Mouse (Mus musculus): ENCODE measurements around the gene Cacnb2. TPM values are rescaled to one million over a fixed set of nuclear protein-coding genes. Genes with fewer than 3 reads are reported as not detected.

Cacnb2 gene
- total RNA-seq, 2 experiments from 2014 or later, result 78.8 to 85.3 TPM

DNA sequence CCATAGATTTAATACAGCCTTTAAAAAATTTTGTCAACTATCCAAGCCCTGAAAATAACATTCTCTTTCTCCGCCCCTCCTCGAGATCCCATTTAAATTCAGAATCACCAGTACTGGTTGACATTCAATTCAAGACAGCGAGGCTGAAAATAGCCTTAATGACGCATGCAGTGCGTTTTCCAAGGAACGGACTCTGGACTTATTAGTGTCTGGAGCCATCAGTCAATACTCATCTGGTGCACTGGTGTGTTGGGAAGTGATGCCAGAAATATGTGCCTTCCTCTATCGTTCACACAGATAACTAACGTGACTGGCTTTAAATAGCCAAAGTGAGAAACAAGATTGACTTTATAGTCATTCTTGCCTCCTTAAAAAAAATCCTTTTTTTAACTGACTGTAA is 333.6 kb downstream of the Cacnb2 start:
- DNase-seq (ENCODE audit: extremely low spot score in 1 of 2, low spot score in 1 of 2), result no peak

- no peak for DNase-seq (ENCODE audit: extremely low spot score in 1 of 2, low spot score in 1 of 2)
These were observed 339.4 kb downstream of the Cacnb2 start for GRCm38 (mm10) chr2:14942261-14942660.

GRCm38 (mm10) chr2:14943691-14944357 is 340.9 kb downstream of the Cacnb2 start:
- DNase-seq (ENCODE audit: extremely low spot score in 1 of 2, low spot score in 1 of 2), result no peak

- DNase-seq (ENCODE audit: extremely low spot score in 1 of 2, low spot score in 1 of 2), result no peak
These were observed 350.2 kb downstream of the Cacnb2 start for GRCm38 (mm10) chr2:14953090-14953489.

GRCm38 (mm10) chr2:14960963-14961488 is 358.1 kb downstream of the Cacnb2 start:
- no peak for DNase-seq (ENCODE audit: extremely low spot score in 1 of 2, low spot score in 1 of 2)

- DNase-seq (ENCODE audit: extremely low spot score in 1 of 2, low spot score in 1 of 2), result no peak
These were observed 358.6 kb downstream of the Cacnb2 start for GRCm38 (mm10) chr2:14961493-14961892.

DNA sequence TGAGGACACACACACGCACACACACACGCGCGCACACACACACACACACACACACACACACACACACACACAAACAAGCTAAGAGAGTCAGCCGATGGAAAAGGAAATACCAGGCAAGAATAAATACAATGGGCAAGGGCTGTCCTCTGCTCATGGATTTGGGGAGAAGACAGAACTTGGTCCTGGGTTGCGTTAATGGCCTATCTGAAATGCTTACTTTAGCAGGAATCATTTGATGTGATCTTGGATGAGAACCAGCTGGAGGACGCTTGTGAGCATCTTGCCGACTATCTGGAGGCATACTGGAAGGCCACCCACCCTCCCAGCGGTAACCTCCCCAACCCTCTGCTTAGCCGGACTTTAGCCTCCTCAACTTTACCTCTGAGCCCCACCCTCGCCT is 381.1 kb downstream of the Cacnb2 start:
- no peak for DNase-seq (ENCODE audit: extremely low spot score in 1 of 2, low spot score in 1 of 2)

- DNase-seq (ENCODE audit: extremely low spot score in 1 of 2, low spot score in 1 of 2), result no peak
These were observed 385.6 kb downstream of the Cacnb2 start for GRCm38 (mm10) chr2:14988451-14988850.

GRCm38 (mm10) chr2:14989350-14989749 is 386.5 kb downstream of the Cacnb2 start:
- no peak for DNase-seq (ENCODE audit: extremely low spot score in 1 of 2, low spot score in 1 of 2)

GRCm38 (mm10) chr2:14992531-14992930 is 389.6 kb downstream of the Cacnb2 start:
- DNase-seq (ENCODE audit: extremely low spot score in 1 of 2, low spot score in 1 of 2), result no peak

GRCm38 (mm10) chr2:14996036-14996435 is 393.1 kb downstream of the Cacnb2 start:
- no peak for DNase-seq (ENCODE audit: extremely low spot score in 1 of 2, low spot score in 1 of 2)

GRCm38 (mm10) chr2:14997836-14998235 is 394.9 kb downstream of the Cacnb2 start:
- DNase-seq (ENCODE audit: extremely low spot score in 1 of 2, low spot score in 1 of 2), result no peak

GRCm38 (mm10) chr2:15007531-15007930 is 404.6 kb downstream of the Cacnb2 start:
- DNase-seq (ENCODE audit: extremely low spot score in 1 of 2, low spot score in 1 of 2), result no peak

GRCm38 (mm10) chr2:15008072-15008471 is 405.2 kb downstream of the Cacnb2 start:
- DNase-seq (ENCODE audit: extremely low spot score in 1 of 2, low spot score in 1 of 2), result no peak

GRCm38 (mm10) chr2:15026817-15027216 is 423.9 kb downstream of the Cacnb2 start:
- DNase-seq (ENCODE audit: extremely low spot score in 1 of 2, low spot score in 1 of 2), result no peak

GRCm38 (mm10) chr2:15027816-15028215 is 424.9 kb downstream of the Cacnb2 start:
- no peak for DNase-seq (ENCODE audit: extremely low spot score in 1 of 2, low spot score in 1 of 2)

Other genes with a start within 250 kb of the Cacnb2 start
- 10 to 100 TPM; 40.2 to 46.2 TPM for gene Slc39a12, start 214.8 kb upstream of the Cacnb2 start, total RNA-seq (2021)